Mouse (Mus musculus): ENCODE measurements around the gene 1700012B07Rik.
A peak's percentile ranks its signal among the peaks of the same experiment; 100 is the strongest.

1700012B07Rik gene

GRCm38 (mm10) chr11:109827946-109828345 lies at the start of gene 1700012B07Rik:
1700012B07Rik (minus strand) TSS chr11:109828046.
- no peak for DNase-seq (ENCODE audit: low spot score in 2 of 2)

- no peak for DNase-seq (ENCODE audit: low spot score in 2 of 2)
Observed at GRCm38 (mm10) chr11:109876767-109877166, 48.9 kb upstream of the 1700012B07Rik start.

DNA sequence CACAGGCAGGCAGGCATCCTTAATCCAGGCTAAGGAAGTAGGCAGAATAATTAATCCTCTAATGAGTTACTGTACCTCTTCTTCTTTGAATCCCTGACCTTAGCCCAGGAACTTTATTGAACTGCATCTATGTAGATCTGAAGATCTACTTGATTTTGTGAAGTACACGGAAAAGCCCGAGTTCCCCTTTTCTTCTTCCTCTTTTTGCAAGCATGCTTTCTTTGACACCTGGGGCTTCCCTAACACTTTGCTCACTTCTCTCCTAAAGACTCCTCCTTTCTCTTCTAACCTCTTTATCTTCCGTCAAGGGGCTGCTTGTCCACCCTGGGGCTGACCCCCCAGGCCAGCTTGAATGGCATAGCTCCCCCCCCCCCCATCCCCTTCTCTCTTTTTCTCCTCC lies 48.0 kb upstream of the 1700012B07Rik start:
- DNase-seq (ENCODE audit: low spot score in 2 of 2): no peak

GRCm38 (mm10) chr11:109875525-109875802 lies 47.6 kb upstream of the 1700012B07Rik start:
- no peak for DNase-seq (ENCODE audit: low spot score in 2 of 2)

- no peak for DNase-seq (ENCODE audit: low spot score in 2 of 2)
Observed at GRCm38 (mm10) chr11:109874651-109875524, 47.0 kb upstream of the 1700012B07Rik start.

- no peak for DNase-seq (ENCODE audit: low spot score in 2 of 2)
Observed at GRCm38 (mm10) chr11:109873852-109874610, 46.2 kb upstream of the 1700012B07Rik start.

DNA sequence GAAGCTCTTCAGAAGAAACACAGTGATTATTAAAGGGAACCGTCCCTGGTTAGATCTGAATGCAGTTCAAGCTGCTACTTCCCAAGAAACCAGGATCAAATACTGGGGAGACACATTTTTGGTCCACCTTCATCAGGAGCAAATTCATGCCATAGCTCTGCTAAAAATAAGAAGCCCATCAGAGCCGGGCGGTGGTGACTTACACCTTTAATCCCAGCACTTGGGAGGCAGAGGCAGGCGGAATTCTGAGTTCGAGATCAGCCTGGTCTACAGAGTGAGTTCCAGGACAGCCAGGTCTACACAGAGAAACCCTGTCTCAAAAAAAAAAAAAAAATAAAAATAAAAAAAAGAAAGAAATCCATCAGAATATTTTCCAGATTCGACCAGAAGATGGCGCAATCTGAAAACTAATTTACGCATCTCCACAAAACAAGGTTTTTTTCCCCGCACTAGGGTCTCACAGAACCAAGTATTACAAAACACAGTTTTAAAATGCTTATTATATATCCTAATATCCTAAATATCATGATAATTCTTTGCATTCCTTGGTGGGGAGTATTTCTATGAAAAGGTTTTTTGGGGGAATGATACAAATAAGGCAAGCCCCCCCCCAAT lies 45.4 kb upstream of the 1700012B07Rik start:
- DNase-seq (ENCODE audit: low spot score in 2 of 2): no peak

DNA sequence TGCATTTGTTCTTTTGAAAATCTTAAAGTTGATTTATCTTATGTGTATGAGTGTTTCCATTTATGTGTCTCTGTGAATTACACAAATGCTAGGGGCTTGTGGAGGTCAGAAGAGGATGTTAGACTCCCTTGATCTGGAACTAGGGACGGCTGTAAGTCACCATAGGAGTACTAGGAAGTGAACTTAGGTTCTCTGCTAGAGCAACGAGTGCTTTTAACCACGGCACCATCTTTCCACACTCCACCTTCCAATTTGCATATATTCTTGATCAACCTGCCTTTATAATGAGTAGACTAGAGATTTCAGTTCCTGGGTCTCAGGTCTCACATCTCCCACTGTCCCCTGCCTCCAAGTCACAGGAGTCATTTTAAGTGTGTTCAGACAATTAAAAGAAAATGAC lies 44.8 kb upstream of the 1700012B07Rik start:
- no peak for DNase-seq (ENCODE audit: low spot score in 2 of 2)

GRCm38 (mm10) chr11:109872056-109872455 lies 44.2 kb upstream of the 1700012B07Rik start:
- no peak for DNase-seq (ENCODE audit: low spot score in 2 of 2)

GRCm38 (mm10) chr11:109867861-109868260 lies 40.0 kb upstream of the 1700012B07Rik start:
- no peak for DNase-seq (ENCODE audit: low spot score in 2 of 2)

DNA sequence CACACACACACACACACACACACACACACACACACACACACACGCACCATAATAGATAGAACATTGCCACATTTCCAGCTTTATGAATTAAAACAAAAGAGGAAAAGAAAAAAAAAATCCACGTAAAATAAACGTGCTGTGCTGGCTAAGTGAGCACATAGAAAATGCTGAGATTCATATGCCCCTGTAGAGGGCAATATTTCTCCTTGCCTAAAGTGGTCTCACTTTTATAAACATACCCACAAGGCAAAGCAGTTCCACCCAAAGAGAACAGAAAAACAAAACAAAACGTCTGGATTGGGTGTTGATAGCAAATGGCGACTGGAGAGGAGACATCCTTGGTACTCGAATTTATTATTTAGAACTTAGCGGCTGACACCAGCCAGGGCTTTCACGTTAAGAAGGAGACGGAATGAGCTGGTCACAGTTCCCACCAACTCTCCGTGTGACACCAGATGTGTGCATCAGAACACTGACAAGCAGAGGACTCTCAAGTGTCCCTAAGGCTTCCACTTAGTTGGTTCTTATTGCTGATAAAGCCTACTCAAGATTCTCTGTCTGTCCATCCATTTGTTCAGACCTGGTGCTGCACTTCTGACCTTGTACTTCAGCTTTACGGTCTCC lies 38.8 kb upstream of the 1700012B07Rik start:
- DNase-seq (ENCODE audit: low spot score in 2 of 2): no peak

- no peak for DNase-seq (ENCODE audit: low spot score in 2 of 2)
Observed at GRCm38 (mm10) chr11:109865526-109865925, 37.7 kb upstream of the 1700012B07Rik start.

DNA sequence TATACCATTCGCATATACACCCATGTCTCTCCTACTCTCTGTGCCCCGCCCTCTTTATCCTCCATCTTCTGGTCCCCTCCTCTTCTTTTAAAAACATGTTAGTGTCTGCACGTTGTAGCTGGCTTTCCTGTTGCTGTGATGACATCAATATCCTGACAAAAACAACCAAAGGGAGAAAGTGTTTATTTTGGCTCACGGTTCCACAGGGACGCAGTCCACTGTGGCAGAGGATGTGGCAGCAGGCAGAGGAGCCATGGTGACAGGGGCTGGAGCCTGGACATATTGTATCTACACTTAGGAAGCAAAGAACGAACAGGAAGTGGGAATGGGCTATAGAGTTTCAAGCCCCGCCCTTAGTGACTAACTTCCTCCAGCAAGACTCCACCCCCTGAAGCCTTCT lies 36.1 kb upstream of the 1700012B07Rik start:
- DNase-seq (ENCODE audit: low spot score in 2 of 2): no peak

DNA sequence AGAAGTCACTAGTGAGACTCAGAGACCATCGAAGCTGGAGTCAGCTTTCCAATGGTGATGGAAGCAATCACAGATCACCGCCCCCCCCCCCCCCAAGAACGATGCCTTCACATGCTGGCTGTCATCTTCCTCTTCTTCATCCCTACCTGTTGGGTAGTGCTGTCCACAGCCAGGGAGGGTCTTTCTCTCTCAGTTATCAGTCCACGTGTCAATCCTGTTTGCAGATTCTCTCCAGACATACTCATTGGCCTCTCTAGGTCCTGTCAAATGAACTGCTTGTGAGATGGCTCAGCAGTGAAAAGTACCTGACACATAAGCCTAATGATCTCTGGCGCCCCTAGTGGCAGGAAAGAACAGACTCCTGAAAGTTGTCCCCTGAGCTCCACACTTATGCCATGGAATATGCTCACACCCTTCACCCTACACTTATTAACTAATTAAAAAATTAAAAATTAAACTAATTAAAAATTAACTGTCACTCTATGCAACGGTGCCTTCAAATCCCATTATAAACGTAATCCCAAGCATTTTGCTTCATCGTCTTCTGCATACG lies 35.4 kb upstream of the 1700012B07Rik start:
- DNase-seq (ENCODE audit: low spot score in 2 of 2): peak in 1 of 2 experiments; percentile 76

GRCm38 (mm10) chr11:109860508-109860907 lies 32.7 kb upstream of the 1700012B07Rik start:
- peak; percentile 71 to 88 for DNase-seq (ENCODE audit: low spot score in 2 of 2)

DNA sequence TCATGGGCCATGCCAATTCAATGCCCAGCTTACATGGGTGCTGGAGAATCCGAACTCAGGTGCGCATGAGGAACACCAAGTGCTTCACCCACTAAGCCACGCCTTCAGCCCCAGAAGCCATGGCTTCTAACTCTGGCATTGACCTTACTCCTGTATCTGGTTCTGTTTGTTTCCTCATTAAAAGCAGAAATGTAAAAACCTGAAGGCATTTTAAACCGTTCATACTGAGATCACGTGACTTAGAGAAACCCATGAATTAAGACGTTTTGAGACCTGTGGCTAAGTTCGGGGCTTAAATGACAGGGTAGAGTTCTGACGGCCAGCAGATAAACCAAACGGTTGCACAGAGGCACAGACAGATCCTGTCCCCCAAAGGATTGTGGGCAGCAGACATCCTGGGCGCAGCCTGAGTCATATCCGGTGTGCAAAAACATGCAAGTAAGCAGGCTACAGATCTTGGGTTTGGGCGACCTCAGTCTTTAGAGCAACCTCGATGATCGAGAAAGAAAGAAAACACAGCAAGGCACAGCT lies 32.2 kb upstream of the 1700012B07Rik start:
- DNase-seq (ENCODE audit: low spot score in 2 of 2): peak; percentile 37 to 62

- no peak for DNase-seq (ENCODE audit: low spot score in 2 of 2)
Observed at GRCm38 (mm10) chr11:109859441-109859840, 31.6 kb upstream of the 1700012B07Rik start.

GRCm38 (mm10) chr11:109857086-109857485 lies 29.2 kb upstream of the 1700012B07Rik start:
- DNase-seq (ENCODE audit: low spot score in 2 of 2): no peak

- DNase-seq (ENCODE audit: low spot score in 2 of 2): no peak
Observed at GRCm38 (mm10) chr11:109854056-109854455, 26.2 kb upstream of the 1700012B07Rik start.

GRCm38 (mm10) chr11:109853228-109853966 lies 25.6 kb upstream of the 1700012B07Rik start:
- DNase-seq (ENCODE audit: low spot score in 2 of 2): no peak

- no peak for DNase-seq (ENCODE audit: low spot score in 2 of 2)
Observed at GRCm38 (mm10) chr11:109851996-109852395, 24.1 kb upstream of the 1700012B07Rik start.
